Mouse (Mus musculus) MEL (cell line): Measurements from ENCODE around the gene Akap5.

Source experiments
- CHD1 ChIP-seq: IDR thresholded peaks from 2 replicates; pipeline ENCODE4 v1.6.1; 2012; ENCODE audit warnings: low read depth, mild to moderate bottlenecking, inconsistent platforms, low read length, improper control_type of control experiment
- CHD2 ChIP-seq: IDR thresholded peaks from 2 replicates; pipeline ENCODE4 v1.6.1; 2011; ENCODE audit warnings: low read length, improper control_type of control experiment
- CTCF ChIP-seq, 3 experiments: IDR thresholded peaks in 2 of 3; conservative IDR thresholded peaks in 1 of 3; 2 replicates each; pipeline ENCODE4 v1.5.1; 2011 to 2012; ENCODE audit warnings: low read length in 3 of 3, low read depth in 2 of 3, mild to moderate bottlenecking in 2 of 3, improper control_type of control experiment in 1 of 3, inconsistent platforms in 1 of 3, mixed read lengths in 1 of 3, moderate library complexity in 1 of 3; ENCODE audit not compliant: control insufficient read depth in 1 of 3, insufficient read depth in 1 of 3, poor library complexity in 1 of 3, severe bottlenecking in 1 of 3
- HCFC1 ChIP-seq: IDR thresholded peaks from 2 replicates; pipeline ENCODE4 v1.6.1; 2012; ENCODE audit warnings: low read depth, mild to moderate bottlenecking, inconsistent platforms, low read length, improper control_type of control experiment, moderate library complexity
- MYB ChIP-seq: IDR thresholded peaks from 2 replicates; pipeline ENCODE4 v1.6.1; 2011; ENCODE audit warnings: mild to moderate bottlenecking, low read depth, low read length, improper control_type of control experiment
- NELFE ChIP-seq: IDR thresholded peaks from 2 replicates; pipeline ENCODE4 v1.6.1; 2011; ENCODE audit warnings: low read depth, low read length, improper control_type of control experiment
- NRF1 ChIP-seq: IDR thresholded peaks from 2 replicates; pipeline ENCODE4 v1.6.1; 2014; ENCODE audit warnings: low read depth, mild to moderate bottlenecking, inconsistent platforms, low read length, improper control_type of control experiment, moderate library complexity; ENCODE audit not compliant: poor library complexity, insufficient read depth, severe bottlenecking
- POLR2A ChIP-seq, 2 experiments: IDR thresholded peaks; 2 replicates each; pipeline ENCODE4 v1.6.1; 2011 to 2012; ENCODE audit warnings: low read length in 2 of 2, mild to moderate bottlenecking in 2 of 2, control low read depth in 1 of 2, improper control_type of control experiment in 1 of 2, low read depth in 1 of 2, moderate library complexity in 1 of 2; ENCODE audit not compliant: control insufficient read depth in 1 of 2, insufficient read depth in 1 of 2, poor library complexity in 1 of 2
- POLR2AphosphoS2 ChIP-seq: IDR thresholded peaks from 2 replicates; pipeline ENCODE4 v1.6.1; 2011; ENCODE audit warnings: low read length, improper control_type of control experiment
- RCOR1 ChIP-seq: IDR thresholded peaks from 2 replicates; pipeline ENCODE4 v1.6.1; 2012; ENCODE audit warnings: low read depth, mild to moderate bottlenecking, inconsistent platforms, low read length, improper control_type of control experiment
- SIN3A ChIP-seq: IDR thresholded peaks from 2 replicates; pipeline ENCODE4 v1.6.1; 2012; ENCODE audit warnings: low read length, improper control_type of control experiment, inconsistent platforms
- TBP ChIP-seq: IDR thresholded peaks from 2 replicates; pipeline ENCODE4 v1.8.0; 2011; ENCODE audit warnings: low read depth, low read length, improper control_type of control experiment
- ZKSCAN1 ChIP-seq: IDR thresholded peaks from 2 replicates; pipeline ENCODE4 v1.6.1; 2012; ENCODE audit warnings: low read depth, mild to moderate bottlenecking, inconsistent platforms, low read length, improper control_type of control experiment, moderate library complexity

DNA sequence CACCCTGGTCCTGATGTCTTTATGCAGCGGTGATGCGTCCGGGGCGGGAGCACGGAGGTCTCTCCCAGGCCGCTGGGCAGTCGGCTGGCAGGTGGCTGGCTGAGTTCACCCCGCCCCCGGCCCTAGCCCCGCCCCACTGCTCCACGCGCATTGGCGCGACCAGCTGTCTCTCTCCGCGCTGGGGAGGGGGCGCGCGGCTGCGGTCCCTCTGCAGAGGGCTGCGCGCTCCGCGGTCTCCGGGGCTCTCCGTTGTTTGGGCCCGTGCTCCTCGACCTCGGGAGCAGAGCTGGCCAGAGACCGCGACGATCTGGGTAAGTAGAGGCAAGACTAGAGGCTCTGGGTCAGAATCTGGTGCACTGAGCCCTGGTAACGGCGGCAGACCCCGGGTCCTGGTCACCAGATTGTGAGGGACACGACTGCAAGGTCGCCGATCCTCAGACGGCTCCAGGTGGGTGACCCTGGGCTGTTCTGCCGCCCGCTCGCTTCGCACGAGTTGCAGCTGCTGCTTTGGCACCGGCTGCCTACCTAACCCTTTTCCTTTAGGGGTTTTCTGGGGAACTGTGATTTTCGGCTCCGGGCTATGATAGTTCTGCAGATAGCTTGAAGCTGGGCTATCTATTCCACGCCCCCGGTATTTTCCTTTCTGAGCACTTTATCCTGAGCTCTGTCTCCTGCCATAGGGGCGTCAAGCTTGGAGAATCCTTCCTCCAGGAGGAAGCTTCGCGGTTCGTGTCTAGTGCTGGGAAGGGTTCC is at the start of gene Akap5:
- no peak for TF ChIP-seq CHD1
- no peak for TF ChIP-seq HCFC1
- no peak for TF ChIP-seq CTCF (IDR thresholded peaks at IDR 0.05 in 2 of 3, conservative IDR thresholded peaks at IDR 0.05 in 1 of 3; ENCODE audit: control insufficient read depth in 1 of 3, insufficient read depth in 1 of 3, low read depth in 2 of 3, low read length in 3 of 3, poor library complexity in 1 of 3, severe bottlenecking in 1 of 3)
- TF ChIP-seq MYB, result no peak
- no peak for TF ChIP-seq POLR2A (IDR thresholded peaks at IDR 0.05; ENCODE audit: control insufficient read depth in 1 of 2, insufficient read depth in 1 of 2, low read depth in 1 of 2, low read length in 2 of 2, poor library complexity in 1 of 2)
- TF ChIP-seq POLR2AphosphoS2, result no peak
- TF ChIP-seq ZKSCAN1, result no peak
- TF ChIP-seq TBP, result no peak
- no peak for TF ChIP-seq NRF1
- no peak for TF ChIP-seq SIN3A
- TF ChIP-seq RCOR1, result no peak
- no peak for TF ChIP-seq CHD2
- TF ChIP-seq NELFE, result no peak
